27 mouse cellular contexts compared by ENCODE assay signal in the genomic region with DNA sequence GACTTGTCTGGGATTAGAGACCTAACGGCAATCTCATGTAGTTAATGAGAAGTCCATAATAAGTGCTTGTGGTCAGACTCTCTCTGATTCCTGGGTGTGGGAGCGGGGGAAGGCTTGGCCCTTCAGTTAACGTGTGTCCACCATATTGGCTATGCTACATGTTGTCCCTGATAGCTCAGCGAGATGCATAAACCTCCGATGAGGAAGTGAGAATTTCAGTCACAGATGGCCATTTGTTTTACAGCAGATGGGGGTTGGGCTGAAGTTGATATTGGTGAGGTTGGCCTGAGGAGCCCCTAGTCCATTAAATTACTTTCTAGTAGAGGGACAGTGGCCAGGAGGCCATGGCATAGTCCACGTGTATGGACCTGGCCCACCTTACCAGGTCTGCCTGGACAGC.
"Had no signal": no experiment of that assay in that cellular context is flagged by ENCODE, and none has a peak within 500 bp of the region (broad histone marks: within the 10 kb centered on the region; RNA-seq: fewer than 3 reads in every experiment).

No protein-coding gene starts in this region.

- H3K27ac ChIP-seq: gastrocnemius, adult 2 months; heart, adult 2 months; heart, embryonic 13.5 days; heart, embryonic 15.5 days; hindbrain, embryonic 14.5 days; intestine, embryonic 15.5 days; layer of hippocampus, adult 2 months; left cerebral cortex, adult 2 months; limb, embryonic 10.5 days; limb, embryonic 12.5 days; liver, embryonic 13.5 days had no signal

- ATAC-seq: hindbrain, embryonic 16.5 days; inflammation-experienced regulatory T-cells, adult 6 months; intestine, embryonic 15.5 days; intestine, postnatal 0 days had no signal

- H3K9me3 ChIP-seq: heart, embryonic 13.5 days; heart, embryonic 15.5 days; intestine, embryonic 15.5 days; limb, embryonic 10.5 days; limb, embryonic 12.5 days; liver, embryonic 13.5 days had no signal

- H3K36me3 ChIP-seq: heart, embryonic 13.5 days; heart, embryonic 15.5 days; intestine, embryonic 15.5 days; limb, embryonic 10.5 days; limb, embryonic 12.5 days; liver, embryonic 13.5 days had no signal

- DNase-seq: gastrocnemius, adult 2 months; gastrocnemius, postnatal 10 days; gastrocnemius, postnatal 25 days; heart, adult 11 months; heart, adult 2 months; heart, postnatal 14 days; heart, postnatal 36 days; kidney, adult 18-20 months; kidney, adult 8-10 months; kidney, postnatal 10 days; kidney, postnatal 25 days; kidney, postnatal 4 days; liver; liver, embryonic 13.5 days had no signal

- H3K4me2 ChIP-seq: heart, embryonic 11.5 days; heart, embryonic 13.5 days; heart, embryonic 15.5 days; hindbrain, embryonic 14.5 days; intestine, embryonic 15.5 days; limb, embryonic 12.5 days; liver, embryonic 11.5 days; liver, embryonic 13.5 days had no signal

- H3K4me3 ChIP-seq: gastrocnemius, adult 2 months; heart, adult 2 months; heart, embryonic 13.5 days; heart, embryonic 15.5 days; intestine, embryonic 15.5 days; layer of hippocampus, adult 2 months; left cerebral cortex, adult 2 months; limb, embryonic 10.5 days; limb, embryonic 12.5 days; liver, embryonic 13.5 days had no signal

- H3K27me3 ChIP-seq: intestine, embryonic 15.5 days; liver, embryonic 13.5 days had no signal

- H3K4me1 ChIP-seq: heart, embryonic 13.5 days; heart, embryonic 15.5 days; intestine, embryonic 15.5 days; liver, embryonic 13.5 days had no signal

- H3K9ac ChIP-seq: heart, embryonic 13.5 days; heart, embryonic 15.5 days; hindbrain, embryonic 14.5 days; intestine, embryonic 15.5 days; limb, embryonic 12.5 days; liver, embryonic 13.5 days had no signal
